Mouse (Mus musculus) neutrophil, adult 65 days (primary cell): ENCODE results near the gene Olfr824. TPM values are rescaled to one million over a fixed set of nuclear protein-coding genes. Genes with fewer than 3 reads are reported as not detected.

Experiments used
- total RNA-seq: library from RNA; stranded (reverse); gene quantifications from 2 replicates; pipeline ENCODE4 v1.2.4, GENCODE M21; 2023

The Olfr824 gene
- total RNA-seq = not detected in 2 replicates

DNA sequence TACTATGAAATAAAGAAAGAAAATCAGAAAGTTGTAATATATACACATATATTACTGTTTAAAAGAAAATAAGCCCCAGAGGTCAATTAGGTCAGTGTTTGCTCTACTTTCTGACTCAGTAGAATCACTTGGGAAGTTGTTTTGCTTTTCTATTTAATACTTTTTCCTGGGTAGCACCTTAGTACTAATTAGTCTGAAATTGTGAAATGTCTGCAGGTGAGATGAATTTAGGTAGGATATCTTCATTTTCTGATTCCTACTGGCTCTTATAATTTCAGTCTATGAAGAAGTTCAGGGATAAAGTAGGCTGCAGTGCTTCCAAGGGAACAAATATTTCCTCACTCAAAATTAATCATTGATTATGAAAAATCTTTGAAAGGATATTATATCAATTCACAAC is at the start of gene Olfr824:
Olfr824 (minus strand) TSS at position 101 of the 400 bp plus-strand sequence.

DNA sequence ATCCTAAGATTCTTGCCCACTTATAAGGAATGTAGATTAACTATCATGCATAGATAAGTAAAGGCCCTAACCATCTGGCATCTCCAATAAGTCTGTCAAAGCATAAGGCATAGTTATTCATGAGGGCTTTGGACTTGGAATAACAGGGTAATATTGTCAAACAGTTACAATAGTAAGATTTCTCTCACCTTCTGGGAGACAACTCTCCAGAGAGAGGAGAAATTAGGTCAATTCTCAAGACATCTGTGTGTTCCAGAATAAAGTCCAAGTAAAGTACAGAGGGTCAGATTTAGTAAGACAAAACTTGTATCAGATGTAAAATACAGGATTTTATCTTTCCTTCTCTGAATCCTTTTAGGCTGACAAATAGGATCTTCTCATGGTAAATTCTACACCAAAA is 36.9 kb upstream of the Olfr824 start, which contains the start of gene Olfr825:
Olfr825 (minus strand) TSS at position 101 of the 400 bp plus-strand sequence.

DNA sequence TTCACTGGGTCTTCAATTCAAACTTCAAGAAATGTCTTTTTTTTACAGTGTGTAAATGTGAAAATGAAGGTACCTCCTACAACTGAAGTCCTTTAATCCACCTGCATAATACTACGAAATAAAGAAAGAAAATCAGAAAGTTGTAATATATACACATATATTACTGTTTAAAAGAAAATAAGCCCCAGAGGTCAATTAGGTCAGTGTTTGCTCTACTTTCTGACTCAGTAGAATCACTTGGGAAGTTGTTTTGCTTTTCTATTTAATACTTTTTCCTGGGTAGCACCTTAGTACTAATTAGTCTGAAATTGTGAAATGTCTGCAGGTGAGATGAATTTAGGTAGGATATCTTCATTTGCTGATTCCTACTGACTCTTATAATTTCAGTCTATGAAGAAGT is 14.5 kb downstream of the Olfr824 start, which contains the start of gene Olfr823:
Olfr823 (minus strand) TSS at position 101 of the 400 bp plus-strand sequence.

Other genes with a start within 250 kb of the Olfr824 start
- not detected in 2 replicates for gene Olfr815, start 224.1 kb downstream of the Olfr824 start, total RNA-seq
- not detected in 2 replicates for gene Olfr816, start 214.4 kb downstream of the Olfr824 start, total RNA-seq
- gene Olfr818, start 180.9 kb downstream of the Olfr824 start, total RNA-seq = not detected in 2 replicates
- gene Olfr819, start 162.7 kb downstream of the Olfr824 start, total RNA-seq = not detected in 2 replicates
- gene Olfr247, start 153.9 kb downstream of the Olfr824 start, total RNA-seq = not detected in 2 replicates
- gene Gm10310, start 144.9 kb downstream of the Olfr824 start, total RNA-seq = not detected in 2 replicates
- gene Olfr820, start 117.4 kb downstream of the Olfr824 start, total RNA-seq = not detected in 2 replicates
- gene Olfr821, start 99.7 kb downstream of the Olfr824 start, total RNA-seq = not detected in 2 replicates
- gene Olfr822, start 58.8 kb downstream of the Olfr824 start, total RNA-seq = not detected in 2 replicates
- gene Olfr823, start 14.6 kb downstream of the Olfr824 start, total RNA-seq = not detected in 2 replicates
- not detected in 2 replicates for gene Olfr825, start 36.8 kb upstream of the Olfr824 start, total RNA-seq
- gene Olfr826, start 54.2 kb upstream of the Olfr824 start, total RNA-seq = not detected in 2 replicates
- gene Olfr827, start 84.4 kb upstream of the Olfr824 start, total RNA-seq = not detected in 2 replicates
- gene Neurod4, start 150.2 kb upstream of the Olfr824 start, total RNA-seq = not detected in 2 replicates
- 1.5 and 1.6 TPM in 2 replicates for gene Tespa1, start 192.9 kb upstream of the Olfr824 start, total RNA-seq